Mouse (Mus musculus) liver, embryonic 13.5 days (tissue): Measurements from ENCODE around the gene Nmrk1. TPM values are rescaled to one million over a fixed set of nuclear protein-coding genes. Genes with fewer than 3 reads are reported as not detected.

Experiments used
- ATAC-seq: fragments of 200-750 bp; cut with Nextera tagmentation; 2 replicates; pipeline ENCODE4 v1.8.0; 2017; ENCODE audit warnings: low read depth, mild to moderate bottlenecking, moderate number of reproducible peaks, moderate library complexity
- DNase-seq: peaks from one replicate; pipeline ENCODE4 v3.0.0; 2022
- H3K27ac ChIP-seq: fragments of 300-500 bp; sonication (generic); 2 replicates; pipeline ENCODE4 v1.5.1; 2015; ENCODE audit warnings: moderate library complexity, mild to moderate bottlenecking, inconsistent platforms
- H3K27me3 ChIP-seq: fragments of 300-500 bp; sonication (generic); 2 replicates; pipeline ENCODE4 v1.6.1; 2015; ENCODE audit warnings: mild to moderate bottlenecking, inconsistent platforms
- H3K36me3 ChIP-seq: fragments of 300-500 bp; sonication (generic); 2 replicates; pipeline ENCODE4 v1.6.1; 2015; ENCODE audit warnings: mild to moderate bottlenecking, inconsistent platforms
- H3K4me1 ChIP-seq: fragments of 300-500 bp; sonication (generic); replicated peaks from 2 replicates; pipeline ENCODE4 v1.6.1; 2015; ENCODE audit warnings: inconsistent platforms
- H3K4me2 ChIP-seq: fragments of 300-500 bp; sonication (generic); 2 replicates; pipeline ENCODE4 v1.6.1; 2015; ENCODE audit warnings: inconsistent platforms, mild to moderate bottlenecking, moderate library complexity
- H3K4me3 ChIP-seq: fragments of 300-500 bp; sonication (generic); replicated peaks from 2 replicates; pipeline ENCODE4 v1.5.1; 2015; ENCODE audit warnings: mild to moderate bottlenecking, inconsistent platforms
- H3K9ac ChIP-seq: fragments of 300-500 bp; sonication (generic); 2 replicates; pipeline ENCODE4 v1.6.1; 2015; ENCODE audit warnings: mild to moderate bottlenecking, inconsistent platforms
- H3K9me3 ChIP-seq: fragments of 300-500 bp; sonication (generic); replicated peaks from 2 replicates; pipeline ENCODE4 v1.6.1; 2016; ENCODE audit warnings: inconsistent platforms
- WGBS: fragments of 180-500 bp; shearing (Covaris S2); methylation state at CpG from one replicate; pipeline ENCODE4 v1.1.7; 2015; ENCODE audit not compliant: insufficient replicate concordance; 5-methylcytosine and 5-hydroxymethylcytosine counted together
- polyA plus RNA-seq: library from polyadenylated mRNA; unstranded; fragments of >200 nt; fragmentation: Nextera tagmentation; extraction: Ambion mirVana; gene quantifications from 2 replicates; pipeline ENCODE4 v1.2.1, GENCODE M21; 2015

The Nmrk1 gene
- polyA plus RNA-seq, 1 experiment from 2014 or later, result 6.8 TPM

DNA sequence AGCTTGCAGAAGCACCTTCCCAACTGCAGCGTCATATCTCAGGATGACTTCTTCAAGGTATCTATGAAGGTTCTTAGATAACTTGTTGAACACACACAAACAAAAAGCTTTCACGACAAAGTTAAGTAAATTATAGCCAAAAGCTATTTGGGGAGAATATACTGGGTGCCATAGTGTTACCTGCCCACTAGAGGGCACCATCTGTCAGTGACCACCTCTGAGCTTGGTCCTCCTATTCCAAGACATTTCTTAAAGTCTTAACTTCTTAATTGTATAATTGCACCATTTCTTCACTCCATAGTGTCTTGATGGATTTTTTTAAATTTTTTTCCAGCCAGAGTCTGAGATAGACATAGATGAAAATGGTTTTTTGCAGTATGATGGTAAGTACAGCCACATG lies 7.8 kb downstream of the Nmrk1 start:
- no peaks in the 10 kb centered on the region for H3K27me3 ChIP-seq
- ATAC-seq (no peak), DNase-seq (no peak)
- peaks cover 24% of the 10 kb centered on the region for H3K4me1 ChIP-seq
- H3K36me3 ChIP-seq, result no peaks in the 10 kb centered on the region
- H3K9ac ChIP-seq, result no peak overlapping the region
- H3K27ac ChIP-seq, result no peak overlapping the region
- H3K9me3 ChIP-seq, result no peaks in the 10 kb centered on the region
- WGBS, result 35% methylated on average over 2 of the region's 2 CpGs
- H3K4me2 ChIP-seq, result no peak overlapping the region
- H3K4me3 ChIP-seq, result no peak overlapping the region

DNA sequence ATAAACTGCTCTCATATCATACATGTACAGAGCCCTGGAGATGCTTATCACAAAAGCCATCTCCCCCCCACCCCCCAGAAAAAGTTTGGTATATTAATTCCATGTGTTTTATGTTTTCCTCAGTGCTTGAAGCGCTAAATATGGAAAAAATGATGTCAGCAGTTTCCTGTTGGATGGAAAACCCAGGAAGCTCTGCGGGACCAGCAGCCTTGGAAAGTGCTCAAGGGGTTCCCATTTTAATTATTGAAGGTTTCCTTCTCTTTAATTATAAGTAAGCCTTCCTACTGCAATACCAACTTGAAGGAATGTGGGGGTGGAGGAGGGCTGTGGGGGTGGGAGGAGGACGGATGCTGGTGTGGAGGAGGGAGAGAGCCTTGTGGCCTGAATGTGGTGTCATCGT lies 9.3 kb downstream of the Nmrk1 start:
- no peak overlapping the region for H3K4me2 ChIP-seq
- H3K9me3 ChIP-seq, result no peaks in the 10 kb centered on the region
- 75% methylated on average over 4 of the region's 4 CpGs for WGBS
- H3K27me3 ChIP-seq, result no peaks in the 10 kb centered on the region
- H3K4me1 ChIP-seq, result peaks cover 39% of the 10 kb centered on the region
- no peaks in the 10 kb centered on the region for H3K36me3 ChIP-seq
- no peak overlapping the region for H3K9ac ChIP-seq
- DNase-seq (no peak), ATAC-seq (no peak)
- no peak overlapping the region for H3K4me3 ChIP-seq
- H3K27ac ChIP-seq, result no peak overlapping the region

DNA sequence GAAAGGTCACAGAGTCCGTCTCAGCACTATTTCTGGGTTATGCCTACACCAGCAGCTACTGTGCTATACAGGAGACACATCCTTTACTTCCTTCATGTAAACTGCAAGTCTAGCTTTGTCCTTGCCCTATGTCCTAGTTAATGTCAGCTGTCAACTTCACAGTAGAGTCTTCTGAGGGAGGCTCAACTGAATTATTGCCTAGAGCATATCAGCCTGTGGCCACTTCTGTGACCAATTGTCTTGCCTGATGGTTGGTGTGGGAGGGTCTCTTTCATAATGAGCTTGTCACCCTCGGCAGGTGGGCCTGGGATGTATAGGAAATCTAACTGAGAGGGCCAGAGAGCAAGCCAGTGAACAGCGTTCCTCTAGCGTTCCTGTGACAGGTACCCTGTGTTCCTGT lies 11.7 kb downstream of the Nmrk1 start:
- WGBS, result 68% methylated on average over 4 of the region's 4 CpGs
- Histone ChIP-seq H3K4me1 (peaks cover 62% of the 10 kb centered on the region), H3K27ac (peak overlapping the region; percentile 90), H3K9me3 (no peaks in the 10 kb centered on the region), H3K27me3 (no peaks in the 10 kb centered on the region), H3K9ac (peak overlapping the region; percentile 37; the same call in 1 of the 2 replicates), H3K4me3 (no peak overlapping the region), H3K4me2 (peak overlapping the region; percentile 44), H3K36me3 (no peaks in the 10 kb centered on the region)
- DNase-seq (no peak), ATAC-seq (no peak)

DNA sequence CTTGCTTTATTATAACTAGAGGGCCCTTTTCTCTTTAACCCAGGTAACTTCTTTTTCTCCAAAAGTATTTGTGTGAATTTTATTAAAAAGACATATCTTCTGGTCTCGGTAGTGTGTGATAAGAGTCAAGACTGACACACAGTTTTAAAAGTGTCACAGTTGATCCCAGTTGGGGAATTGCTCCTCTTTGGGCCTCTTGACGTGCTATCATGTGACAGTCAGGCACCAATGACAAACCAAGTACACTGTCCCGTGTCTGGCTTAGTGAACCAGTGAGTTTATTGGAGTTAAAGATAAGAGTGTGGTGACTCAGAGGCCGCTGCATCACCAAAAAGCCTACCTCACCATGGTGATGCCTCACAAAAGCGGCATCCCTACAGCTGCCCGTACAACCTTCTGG lies 12.3 kb downstream of the Nmrk1 start:
- H3K27ac ChIP-seq, result peak overlapping the region; percentile 90
- no peak overlapping the region for H3K4me3 ChIP-seq
- 28% methylated on average over 6 of the region's 6 CpGs for WGBS
- ATAC-seq (peak; percentile 89), DNase-seq (no peak)
- peak overlapping the region; percentile 37; the same call in 1 of the 2 replicates for H3K9ac ChIP-seq
- peak overlapping the region; percentile 44 for H3K4me2 ChIP-seq
- H3K27me3 ChIP-seq, result no peaks in the 10 kb centered on the region
- peaks cover 62% of the 10 kb centered on the region for H3K4me1 ChIP-seq
- H3K9me3 ChIP-seq, result no peaks in the 10 kb centered on the region
- H3K36me3 ChIP-seq, result no peaks in the 10 kb centered on the region

DNA sequence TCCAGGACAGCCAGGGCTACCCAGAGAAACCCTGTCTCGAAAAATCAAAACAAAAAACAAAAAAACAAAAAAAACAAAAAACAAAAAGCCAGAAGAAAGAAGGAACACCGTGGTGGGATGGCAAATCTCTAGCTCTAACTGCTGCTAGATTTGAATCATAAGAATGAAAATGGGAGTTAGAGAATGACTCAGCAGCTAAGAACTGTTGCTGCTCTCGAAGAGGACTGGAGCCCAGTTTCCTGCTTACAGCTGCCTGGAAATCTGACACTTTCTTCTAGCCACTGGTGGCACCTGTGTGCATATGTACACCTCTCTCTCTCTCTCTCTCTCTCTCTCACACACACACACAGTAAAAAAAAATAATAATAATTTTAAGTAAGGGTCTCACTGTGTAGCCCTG lies 14.6 kb downstream of the Nmrk1 start:
- H3K4me3 ChIP-seq, result no peak overlapping the region
- DNase-seq, result no peak
- H3K4me1 ChIP-seq, result peaks cover 81% of the 10 kb centered on the region
- H3K4me2 ChIP-seq, result peak overlapping the region; percentile 37
- no peaks in the 10 kb centered on the region for H3K36me3 ChIP-seq
- 0 out of 2 replicates have a peak overlapping the region, but pooled peaks have one; percentile 26 for H3K9ac ChIP-seq
- H3K27me3 ChIP-seq, result no peaks in the 10 kb centered on the region
- H3K27ac ChIP-seq, result peak overlapping the region; percentile 90
- 26% methylated on average over 3 of the region's 3 CpGs for WGBS
- no peaks in the 10 kb centered on the region for H3K9me3 ChIP-seq
- ATAC-seq, result no peak

DNA sequence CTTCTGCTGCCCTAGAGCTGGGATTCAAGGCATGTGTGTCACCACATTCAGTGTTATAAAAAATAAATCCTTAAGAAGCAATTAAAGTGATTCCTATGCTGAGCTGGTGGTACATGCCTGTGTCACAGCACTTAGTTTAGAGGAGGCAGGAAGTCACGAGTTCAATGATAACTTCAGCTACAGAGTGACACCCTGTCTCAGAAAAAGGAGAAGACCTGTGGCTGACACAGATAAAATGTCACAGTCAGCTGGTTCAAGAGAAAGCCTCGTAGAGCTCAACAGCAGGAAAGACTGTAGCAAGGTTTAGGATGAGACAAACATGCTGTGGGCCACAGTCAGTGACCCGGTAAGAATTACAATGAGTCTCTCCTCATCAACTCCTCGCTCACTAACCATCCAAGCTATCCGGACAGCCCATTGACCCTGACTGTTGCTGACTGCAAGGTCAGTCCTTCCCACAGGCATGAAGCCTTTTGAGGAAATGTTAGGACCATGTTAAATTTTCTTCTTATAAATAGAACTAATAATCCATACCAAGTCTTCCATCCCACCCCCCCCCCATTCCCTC lies 15.2 kb downstream of the Nmrk1 start:
- DNase-seq (peak; percentile 39), ATAC-seq (peak; percentile 81)
- H3K9ac ChIP-seq, result peak overlapping the region; percentile 26; the same call in 1 of the 2 replicates
- no peaks in the 10 kb centered on the region for H3K27me3 ChIP-seq
- peak overlapping the region; percentile 37 for H3K4me2 ChIP-seq
- no peaks in the 10 kb centered on the region for H3K9me3 ChIP-seq
- peaks cover 82% of the 10 kb centered on the region for H3K4me1 ChIP-seq
- H3K36me3 ChIP-seq, result no peaks in the 10 kb centered on the region
- peak overlapping the region; percentile 90 for H3K27ac ChIP-seq
- H3K4me3 ChIP-seq, result no peak overlapping the region
- 12% methylated on average over 5 of the region's 5 CpGs for WGBS

DNA sequence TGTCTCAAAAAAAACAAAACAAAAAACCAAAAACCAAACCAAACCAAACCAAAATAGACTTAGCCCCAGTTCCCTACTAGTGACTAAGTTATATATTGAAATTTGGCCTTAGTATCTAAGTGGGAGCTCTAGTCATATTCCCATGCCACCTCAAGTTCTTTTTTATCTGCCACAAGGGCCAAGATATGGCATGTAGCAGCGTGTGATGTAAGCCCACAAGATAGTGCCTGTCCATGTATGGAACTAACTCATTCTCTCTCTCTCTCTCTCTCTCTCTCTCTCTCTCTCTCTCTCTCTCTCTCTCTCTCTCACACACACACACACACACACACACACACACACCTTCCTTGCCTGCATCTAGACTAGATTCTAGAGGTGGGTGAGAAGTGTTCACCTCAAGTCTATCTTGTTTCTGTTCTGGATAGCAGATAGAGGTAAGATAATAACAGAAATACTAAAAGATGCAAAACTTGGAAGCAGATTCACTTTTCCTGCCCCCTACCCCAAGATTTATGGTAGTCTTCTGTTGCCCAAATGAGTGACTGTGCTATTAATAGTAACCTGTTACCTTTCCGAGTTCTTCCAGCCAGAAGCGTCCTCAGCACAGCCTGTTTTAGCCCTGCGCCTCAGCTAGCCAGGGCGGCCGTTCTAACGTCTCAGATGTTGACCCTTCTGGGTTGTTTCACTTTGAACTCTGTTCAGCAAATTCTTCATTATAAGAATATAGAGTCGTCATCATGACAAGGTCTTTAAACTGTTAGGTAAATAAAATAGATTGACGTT lies 16.2 kb downstream of the Nmrk1 start:
- ATAC-seq (no peak), DNase-seq (no peak)
- H3K4me1 ChIP-seq, result peaks cover 85% of the 10 kb centered on the region
- H3K9ac ChIP-seq, result no peak overlapping the region
- H3K4me2 ChIP-seq, result no peak overlapping the region
- H3K27ac ChIP-seq, result peak overlapping the region; percentile 90
- H3K27me3 ChIP-seq, result no peaks in the 10 kb centered on the region
- no peak overlapping the region for H3K4me3 ChIP-seq
- 67% methylated on average over 9 of the region's 9 CpGs for WGBS
- H3K9me3 ChIP-seq, result no peaks in the 10 kb centered on the region
- no peaks in the 10 kb centered on the region for H3K36me3 ChIP-seq

DNA sequence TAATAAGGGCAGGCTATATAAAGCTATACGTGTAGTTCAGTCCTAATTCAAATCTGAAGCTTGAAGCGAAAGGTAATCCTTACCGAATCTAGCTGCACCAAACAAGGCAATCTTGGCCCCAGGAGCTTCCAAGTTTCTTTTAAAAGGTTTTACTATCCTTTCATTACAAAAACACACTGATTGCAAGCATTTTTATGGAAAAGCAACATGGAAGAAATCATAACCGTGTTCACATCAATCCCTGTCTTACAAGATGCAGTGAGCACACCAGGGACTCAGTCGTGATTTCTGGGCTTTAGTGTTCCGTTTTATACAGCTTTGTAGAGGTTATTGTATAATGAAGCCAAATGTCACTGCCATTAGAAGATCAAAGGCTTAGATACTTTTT lies 16.8 kb downstream of the Nmrk1 start:
- no peak for DNase-seq
- Histone ChIP-seq H3K9me3 (no peaks in the 10 kb centered on the region), H3K36me3 (no peaks in the 10 kb centered on the region), H3K9ac (no peak overlapping the region), H3K4me1 (peaks cover 85% of the 10 kb centered on the region), H3K27me3 (no peaks in the 10 kb centered on the region), H3K27ac (no peak overlapping the region), H3K4me3 (no peak overlapping the region), H3K4me2 (no peak overlapping the region)
- no peak for ATAC-seq
- WGBS, result 80% methylated on average over 6 of the region's 6 CpGs

DNA sequence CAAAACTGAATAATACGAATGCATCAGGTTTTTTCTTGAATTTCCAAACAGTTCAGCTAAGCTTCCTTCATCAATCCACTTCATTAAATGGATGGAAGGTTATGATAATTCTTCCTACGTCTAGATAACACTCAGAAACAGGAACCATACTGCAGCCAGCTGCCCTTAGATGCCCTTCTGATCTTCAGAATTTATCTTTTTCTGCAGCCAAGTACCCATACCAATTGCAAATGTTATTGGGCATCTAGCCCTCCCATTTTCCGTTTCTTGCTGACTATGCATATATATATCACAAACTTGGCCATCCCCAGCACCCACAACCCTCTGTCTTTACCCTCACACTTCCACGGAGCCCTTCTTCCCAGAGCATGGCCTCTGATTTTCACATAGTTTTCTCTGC lies 18.2 kb downstream of the Nmrk1 start:
- H3K27ac ChIP-seq, result peak overlapping the region; percentile 71
- no peaks in the 10 kb centered on the region for H3K36me3 ChIP-seq
- H3K9me3 ChIP-seq, result no peaks in the 10 kb centered on the region
- H3K4me1 ChIP-seq, result peaks cover 84% of the 10 kb centered on the region
- ATAC-seq (no peak), DNase-seq (no peak)
- no peak overlapping the region for H3K4me3 ChIP-seq
- 21% methylated on average over 4 of the region's 4 CpGs for WGBS
- no peaks in the 10 kb centered on the region for H3K27me3 ChIP-seq
- 0 out of 2 replicates have a peak overlapping the region, but pooled peaks have one; percentile 39 for H3K9ac ChIP-seq
- peak overlapping the region; percentile 46 for H3K4me2 ChIP-seq

DNA sequence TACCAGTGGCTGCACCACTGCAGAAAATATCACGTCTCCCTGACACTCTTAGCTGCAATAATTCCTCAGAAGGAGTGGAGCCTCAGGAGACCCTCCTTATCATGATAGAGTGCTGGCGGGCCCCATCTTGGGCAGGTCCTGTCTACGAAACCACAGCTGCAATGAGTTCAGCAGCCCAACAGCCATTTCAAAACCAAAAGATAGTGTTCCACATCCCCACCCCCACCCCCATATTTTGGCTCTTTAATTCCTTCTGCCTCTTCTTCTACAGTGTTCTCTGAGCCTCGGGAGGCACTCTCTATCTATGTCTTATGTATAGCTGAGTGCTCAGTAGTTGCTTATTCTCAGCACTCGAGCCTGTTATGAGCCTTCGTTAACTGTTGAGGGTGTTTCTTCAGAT lies 18.7 kb downstream of the Nmrk1 start:
- Histone ChIP-seq H3K27ac (peak overlapping the region; percentile 71), H3K4me2 (peak overlapping the region; percentile 46), H3K9ac (peak overlapping the region; percentile 39; the same call in 1 of the 2 replicates), H3K36me3 (no peaks in the 10 kb centered on the region), H3K9me3 (no peaks in the 10 kb centered on the region), H3K4me1 (peaks cover 82% of the 10 kb centered on the region), H3K4me3 (no peak overlapping the region), H3K27me3 (no peaks in the 10 kb centered on the region)
- no peak for DNase-seq
- 15% methylated on average over 6 of the region's 6 CpGs for WGBS
- peak; percentile 56 for ATAC-seq

DNA sequence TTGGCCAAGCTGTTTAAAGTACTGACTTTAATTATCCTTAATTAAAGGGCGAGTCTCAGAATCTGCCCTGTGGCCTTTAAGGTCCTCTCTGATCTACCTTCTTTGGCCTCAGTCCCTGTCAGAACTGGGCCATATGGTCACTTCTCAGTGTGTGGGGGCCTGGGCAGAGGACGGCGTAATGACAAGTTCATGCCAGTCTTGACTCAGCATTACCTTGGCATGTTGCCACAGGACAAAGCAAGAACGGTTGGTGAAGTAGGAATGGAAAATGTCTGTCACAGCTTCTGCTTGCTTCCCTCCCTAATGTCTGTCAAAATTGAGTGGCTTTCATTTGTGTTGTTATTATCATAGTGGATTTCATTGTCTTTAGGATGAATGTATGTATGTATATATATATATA lies 20.8 kb downstream of the Nmrk1 start:
- Histone ChIP-seq H3K4me3 (no peak overlapping the region), H3K27me3 (no peaks in the 10 kb centered on the region), H3K4me1 (peaks cover 61% of the 10 kb centered on the region), H3K36me3 (no peaks in the 10 kb centered on the region), H3K9me3 (no peaks in the 10 kb centered on the region), H3K27ac (no peak overlapping the region; the same call in 1 of the 2 replicates), H3K4me2 (no peak overlapping the region), H3K9ac (no peak overlapping the region)
- DNase-seq (no peak), ATAC-seq (no peak)
- 82% methylated on average over 4 of the region's 4 CpGs for WGBS

DNA sequence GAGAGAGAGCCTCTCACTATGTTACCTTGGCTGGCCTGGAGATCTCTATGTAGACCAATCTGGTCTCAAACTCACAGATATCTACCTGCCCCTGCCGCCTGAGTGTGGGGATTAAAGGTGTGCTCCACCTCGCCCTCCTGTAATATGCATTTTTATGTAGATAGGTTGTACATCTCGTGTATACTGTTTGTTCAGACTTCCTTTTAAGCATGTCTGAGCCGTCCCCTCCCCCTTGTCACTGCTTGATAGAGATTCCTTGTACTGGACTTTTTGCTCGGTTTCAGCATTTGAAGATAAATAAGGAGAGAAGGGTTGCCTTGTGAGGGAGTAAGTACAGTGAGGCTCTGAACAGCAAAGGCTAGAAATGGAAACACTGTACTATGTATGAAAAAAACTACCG lies 21.3 kb downstream of the Nmrk1 start:
- H3K4me3 ChIP-seq, result no peak overlapping the region
- H3K27me3 ChIP-seq, result no peaks in the 10 kb centered on the region
- ATAC-seq, result no peak
- H3K4me2 ChIP-seq, result no peak overlapping the region
- no peak overlapping the region for H3K9ac ChIP-seq
- WGBS, result 44% methylated on average over 6 of the region's 6 CpGs
- DNase-seq, result no peak
- H3K27ac ChIP-seq, result no peak overlapping the region
- H3K4me1 ChIP-seq, result peaks cover 56% of the 10 kb centered on the region
- no peaks in the 10 kb centered on the region for H3K36me3 ChIP-seq
- H3K9me3 ChIP-seq, result no peaks in the 10 kb centered on the region
